Mouse (Mus musculus) ES-E14 (cell line): ENCODE results near the gene Dip2b. TPM values are rescaled to one million over a fixed set of nuclear protein-coding genes. Genes with fewer than 3 reads are reported as not detected.

Experiments used
- DNase-seq: peaks from one replicate; pipeline ENCODE4 v3.0.0-alpha.2; 2013; ENCODE audit warnings: low read depth, low spot score
- H3K27ac ChIP-seq: 2 replicates; pipeline ENCODE4 v1.5.1; 2012; ENCODE audit warnings: low read depth, mild to moderate bottlenecking, low read length, moderate library complexity, mixed read lengths; ENCODE audit not compliant: poor library complexity, insufficient read depth, severe bottlenecking
- H3K36me3 ChIP-seq: 2 replicates; pipeline ENCODE4 v1.6.1; 2012; ENCODE audit warnings: mild to moderate bottlenecking, low read length, moderate library complexity, mixed read lengths; ENCODE audit not compliant: control insufficient read depth, poor library complexity, insufficient read depth, severe bottlenecking
- H3K4me1 ChIP-seq, 2 experiments: fragments of 150-350 bp in 1 of 2; sonication (generic) in 1 of 2; 2 replicates each; pipeline ENCODE4 v1.6.1; 2012; ENCODE audit warnings: low read length in 2 of 2, mild to moderate bottlenecking in 1 of 2, mixed read lengths in 1 of 2; ENCODE audit not compliant: control insufficient read depth in 2 of 2, insufficient read depth in 2 of 2, poor library complexity in 1 of 2
- H3K4me3 ChIP-seq, 2 experiments: fragments of 150-350 bp in 1 of 2; sonication (generic) in 1 of 2; 2 replicates each; pipeline ENCODE4 v1.5.1; 2012; ENCODE audit warnings: low read length in 2 of 2, low read depth in 1 of 2, mild to moderate bottlenecking in 1 of 2, mixed read lengths in 1 of 2; ENCODE audit not compliant: insufficient read depth in 1 of 2, poor library complexity in 1 of 2, severe bottlenecking in 1 of 2
- H3K9ac ChIP-seq: 2 replicates; pipeline ENCODE4 v1.6.1; 2012; ENCODE audit warnings: low read depth, mild to moderate bottlenecking, low read length, mixed read lengths; ENCODE audit not compliant: poor library complexity, insufficient read depth, severe bottlenecking
- H3K9me3 ChIP-seq: fragments of 150-350 bp; sonication (generic); 2 replicates; pipeline ENCODE4 v1.6.1; 2012; ENCODE audit warnings: low read depth, mild to moderate bottlenecking, low read length; ENCODE audit not compliant: control insufficient read depth, insufficient read depth
- CHD2 ChIP-seq: IDR thresholded peaks from 2 replicates; pipeline ENCODE4 v1.6.1; 2014; ENCODE audit warnings: mild to moderate bottlenecking, low read depth, low read length, inconsistent platforms
- HCFC1 ChIP-seq: IDR thresholded peaks from 2 replicates; pipeline ENCODE4 v1.6.1; 2012; ENCODE audit warnings: low read length, inconsistent platforms, borderline replicate concordance; ENCODE audit not compliant: insufficient read depth
- MAFK ChIP-seq: IDR thresholded peaks from 2 replicates; pipeline ENCODE4 v1.6.1; 2014; ENCODE audit warnings: mild to moderate bottlenecking, low read depth, low read length, inconsistent platforms; ENCODE audit not compliant: insufficient read depth
- ZC3H11A ChIP-seq: IDR thresholded peaks from 2 replicates; pipeline ENCODE4 v1.6.1; 2012; ENCODE audit warnings: low read depth, mild to moderate bottlenecking, inconsistent platforms, low read length, borderline replicate concordance
- ZNF384 ChIP-seq: IDR thresholded peaks from 2 replicates; pipeline ENCODE4 v1.6.1; 2012; ENCODE audit warnings: low read depth, low read length, inconsistent platforms
- in situ Hi-C, 2 experiments: fragments of 600-800 bp; cut with MboI; formaldehyde crosslinking; loops; one replicate each; pipeline ENCODE4 v1.15.1; 2025; ENCODE audit warnings: low sequenced_read_pairs in 2 of 2, inconsistent platforms in 1 of 2; ENCODE audit not compliant: unreplicated experiment in 2 of 2
- total RNA-seq: library from RNA; depleted of rRNA; stranded (reverse); fragments of 300-350 nt; gene quantifications from 2 replicates; pipeline ENCODE4 v1.2.3, GENCODE M21; 2012

Gene Dip2b
- total RNA-seq, 1 experiment: 21.1 TPM

DNA sequence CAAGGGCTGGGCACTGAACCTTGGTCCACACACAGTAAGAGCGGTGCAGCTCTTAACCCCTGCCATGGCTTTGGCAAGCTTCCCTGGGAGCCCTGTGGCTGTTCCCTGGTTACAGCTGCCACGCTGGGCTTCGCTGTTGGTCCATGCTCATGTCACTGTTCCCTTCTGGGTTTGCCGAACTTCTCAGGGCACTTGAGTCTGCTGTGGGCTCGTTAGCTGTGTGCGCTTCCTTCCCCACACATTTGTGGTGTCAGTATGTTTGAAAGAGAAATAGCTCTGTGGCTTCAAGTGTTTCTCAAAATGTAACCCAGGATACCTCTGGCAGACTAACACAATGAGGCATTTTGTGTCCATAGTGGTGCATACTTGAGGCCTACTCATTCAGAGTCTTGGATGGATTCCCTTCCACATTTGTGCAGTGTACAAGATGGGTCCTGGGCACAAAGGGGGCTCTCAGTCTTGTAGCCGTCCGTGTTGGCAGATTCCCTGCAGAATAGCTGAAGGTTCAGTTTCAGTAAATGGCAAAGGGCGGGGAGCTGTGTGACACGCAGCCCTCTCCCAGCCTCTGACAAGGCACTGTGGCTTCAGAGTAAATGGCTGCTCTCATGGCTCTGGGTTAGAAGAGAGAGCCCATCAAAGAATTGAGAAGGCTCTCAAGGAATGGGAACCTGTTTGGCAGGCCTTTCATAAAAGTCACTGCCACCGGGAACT is 104.8 kb downstream of the Dip2b start:
- H3K9ac ChIP-seq: no peak overlapping the region
- no peak for DNase-seq
- no peak for TF ChIP-seq MAFK
- TF ChIP-seq CHD2: no peak
- TF ChIP-seq ZC3H11A: no peak
- no peak for TF ChIP-seq ZNF384
- in situ Hi-C loops: no loop called here
- H3K36me3 ChIP-seq: peaks cover 1% of the 10 kb centered on the region; the same call in 1 of the 2 replicates
- H3K27ac ChIP-seq: no peak overlapping the region
- H3K9me3 ChIP-seq: no peaks in the 10 kb centered on the region
- H3K4me3 ChIP-seq: no peak overlapping the region
- no peaks in the 10 kb centered on the region for H3K4me1 ChIP-seq

DNA sequence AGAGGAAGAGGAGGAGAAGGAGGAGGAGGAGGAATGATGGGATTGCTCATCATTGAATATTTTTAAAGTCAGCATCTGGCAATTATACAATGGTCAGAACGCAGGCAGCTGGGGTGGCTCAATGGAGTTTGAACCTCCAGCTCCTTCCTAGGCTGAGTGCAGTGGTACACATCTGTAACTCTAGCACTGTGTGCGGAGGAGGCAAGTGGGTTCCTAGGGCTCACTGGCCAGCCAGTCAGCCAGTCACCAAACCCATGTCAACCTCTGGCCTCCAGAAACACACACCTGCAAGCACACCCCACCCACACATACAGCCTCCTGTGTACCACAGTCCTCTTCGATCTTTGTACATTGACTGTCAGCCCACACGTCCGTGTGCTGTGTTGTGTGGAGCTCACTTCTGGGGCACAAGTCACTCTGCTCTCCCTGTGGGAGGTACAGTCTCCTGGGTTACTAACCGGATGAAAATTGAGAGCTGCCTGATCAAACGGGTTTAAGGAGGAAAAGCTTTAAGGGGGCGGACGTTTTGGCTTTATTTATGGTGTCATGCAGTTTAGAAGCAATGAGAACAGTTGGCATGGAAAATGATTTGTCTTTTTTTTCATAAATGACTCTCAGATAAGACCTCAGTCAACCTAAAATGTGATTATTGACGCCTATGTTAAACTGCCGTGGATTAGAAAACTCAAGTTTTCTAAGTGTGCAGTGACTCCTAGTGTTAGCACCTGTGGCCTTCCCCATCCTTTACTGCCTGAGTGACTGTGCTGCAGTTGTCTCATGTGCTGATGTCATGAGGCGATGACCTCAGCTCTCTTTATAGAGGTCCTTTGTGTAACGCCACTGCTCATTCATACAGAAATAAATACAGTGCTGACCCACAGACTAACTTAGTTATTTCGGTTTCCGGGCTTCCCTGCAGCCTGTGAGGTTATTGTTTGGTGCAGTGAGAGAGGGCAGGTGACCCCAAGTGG is 106.7 kb downstream of the Dip2b start:
- no peak overlapping the region; the same call in 1 of the 2 replicates for H3K27ac ChIP-seq
- TF ChIP-seq CHD2 (no peak), ZNF384 (no peak), ZC3H11A (no peak), MAFK (no peak), HCFC1 (no peak)

DNA sequence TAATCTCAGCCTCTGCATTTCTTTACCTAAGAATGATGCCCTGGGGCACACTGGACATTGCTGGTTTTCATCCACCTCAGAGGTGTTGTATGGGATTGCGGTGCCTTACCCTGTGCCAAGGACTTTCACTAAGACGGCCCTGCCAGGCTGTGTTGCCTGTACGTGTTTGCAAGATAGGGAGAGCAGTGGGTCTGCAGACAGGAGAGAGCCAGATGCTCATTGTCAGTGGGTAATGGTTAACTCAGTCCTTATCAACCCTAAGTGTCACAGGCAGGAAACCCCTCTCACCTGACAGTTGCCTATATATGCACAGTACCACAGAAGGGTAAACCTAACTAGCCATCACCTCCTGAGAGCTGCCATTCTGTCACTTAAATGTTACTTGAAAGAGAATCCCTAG is 107.5 kb downstream of the Dip2b start:
- in situ Hi-C loops: no loop called here
- H3K9ac ChIP-seq: no peak overlapping the region
- no peak overlapping the region for H3K27ac ChIP-seq
- no peaks in the 10 kb centered on the region for H3K9me3 ChIP-seq
- TF ChIP-seq ZNF384 (no peak), MAFK (no peak), ZC3H11A (no peak), HCFC1 (no peak), CHD2 (no peak)
- H3K4me3 ChIP-seq: no peak overlapping the region
- H3K4me1 ChIP-seq: no peaks in the 10 kb centered on the region
- no peaks in the 10 kb centered on the region; the same call in 1 of the 2 replicates for H3K36me3 ChIP-seq
- DNase-seq: no peak

More for the DNA sequence above, 106.7 kb downstream of the Dip2b start:
- Histone ChIP-seq H3K4me3 (no peak overlapping the region), H3K9me3 (no peaks in the 10 kb centered on the region), H3K4me1 (no peaks in the 10 kb centered on the region), H3K36me3 (no peaks in the 10 kb centered on the region; the same call in 1 of the 2 replicates), H3K9ac (no peak overlapping the region)
- in situ Hi-C loops: no loop called here
- no peak for DNase-seq

DNA sequence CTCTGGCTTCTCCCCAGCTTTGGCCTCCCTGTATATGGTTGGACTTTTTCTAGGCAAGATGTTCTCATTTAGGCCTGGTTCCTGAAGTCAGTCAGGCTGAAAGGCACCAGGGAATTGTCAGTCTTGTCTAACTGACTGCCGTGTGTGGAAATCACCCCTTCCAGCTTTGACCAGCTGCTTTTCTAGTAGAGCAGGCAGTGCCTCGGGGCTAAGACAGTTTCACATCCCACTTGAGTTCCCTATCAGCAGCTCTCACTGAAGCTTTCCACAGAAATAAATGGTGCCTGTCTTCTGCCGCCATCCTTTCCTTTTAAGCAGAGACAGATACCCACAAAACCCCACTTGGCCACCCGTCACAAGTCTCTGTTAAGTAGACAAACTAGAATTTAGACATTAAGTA is 112.1 kb downstream of the Dip2b start:
- Histone ChIP-seq H3K36me3 (peaks cover 6% of the 10 kb centered on the region; the same call in 1 of the 2 replicates), H3K27ac (no peak overlapping the region), H3K4me1 (no peaks in the 10 kb centered on the region), H3K4me3 (no peak overlapping the region), H3K9me3 (no peaks in the 10 kb centered on the region), H3K9ac (no peak overlapping the region)
- in situ Hi-C loops: no loop called here
- DNase-seq: no peak
- TF ChIP-seq ZC3H11A (no peak), MAFK (no peak), ZNF384 (no peak)
